Mouse (Mus musculus) c-Kit-positive CD71-positive TER-119-positive erythroid progenitor cells, embryonic 14.5 days (primary cell): ENCODE results near the gene 2810459M11Rik.
"Not testable (repeated sequence)": the region's sequence is repeated elsewhere in the genome, so short reads cannot be mapped to it uniquely, and the experiment has no call there.

Experiments
- DNase-seq: peaks from one replicate; pipeline ENCODE4 v3.0.0-alpha.2; 2013; ENCODE audit warnings: low spot score

The 2810459M11Rik gene

DNA sequence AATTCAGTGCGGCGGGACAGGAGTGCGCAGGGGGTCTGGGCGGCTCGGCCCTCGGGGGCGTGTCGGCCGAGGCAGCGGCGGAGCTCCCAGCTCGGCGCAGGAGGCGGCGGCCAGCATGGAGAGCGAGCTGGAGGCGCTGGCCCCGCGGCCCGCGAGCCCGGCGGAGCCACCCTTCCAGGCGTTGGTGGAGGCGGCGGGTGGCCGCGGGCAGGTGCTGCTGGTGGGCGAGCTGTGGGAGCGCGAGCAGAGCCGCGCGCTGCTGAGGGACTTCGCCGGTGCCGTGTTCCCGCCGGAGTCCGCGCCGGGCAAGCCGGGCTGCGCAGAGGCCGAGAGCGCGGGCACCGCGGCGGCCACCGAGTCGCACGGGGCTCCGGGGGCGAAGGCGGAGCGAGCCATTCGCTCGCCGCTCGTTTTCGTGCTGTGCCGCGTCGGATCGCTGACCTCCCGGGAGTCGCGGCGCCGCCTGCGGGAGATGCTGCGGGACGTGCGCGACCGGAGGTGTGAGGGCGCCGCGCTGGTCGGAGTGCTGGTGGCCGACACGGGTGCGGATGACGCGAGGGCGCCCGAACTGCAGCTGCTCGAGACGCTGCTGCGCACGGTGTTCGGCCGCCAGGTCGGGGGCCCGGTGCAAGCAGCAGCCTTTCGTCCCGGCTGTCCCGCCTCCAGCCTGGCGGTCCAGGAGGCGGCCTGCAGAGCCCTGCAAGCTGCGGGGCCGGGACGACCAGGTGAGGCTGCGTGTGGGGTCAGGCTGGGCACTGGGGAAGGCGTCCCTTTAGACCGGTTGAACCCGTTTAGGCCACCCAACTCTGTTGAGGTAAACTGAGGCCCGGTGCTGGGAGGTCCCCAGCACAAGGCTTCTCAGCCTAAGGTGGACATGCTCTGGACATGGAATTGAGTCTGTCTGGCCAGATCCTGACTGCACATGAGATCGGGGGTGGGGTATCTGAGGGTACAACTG is at the start of gene 2810459M11Rik:
Gene 2810459M11Rik (plus strand): TSS at position 16 of the 958 bp plus-strand sequence.
- DNase-seq, result no peak

DNA sequence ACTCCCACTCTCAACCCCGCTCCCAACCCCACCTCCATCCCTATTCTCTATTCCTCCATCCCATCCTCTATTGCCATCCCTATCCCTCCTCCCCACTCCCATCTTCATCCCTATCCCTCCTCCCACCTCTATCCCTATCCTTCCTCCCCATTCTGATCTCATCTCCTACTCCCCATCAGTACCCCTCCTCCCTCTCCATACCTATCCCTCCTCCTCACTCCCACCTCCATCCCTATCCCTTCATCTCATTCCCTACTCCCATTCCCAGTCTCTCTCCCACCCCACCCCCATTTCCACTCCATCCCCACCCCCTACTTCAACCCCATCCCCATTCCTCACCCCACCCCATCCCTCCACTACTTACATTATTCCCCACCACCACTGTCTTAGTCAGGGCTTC is 48.4 kb upstream of the 2810459M11Rik start:
- DNase-seq, result no peak

DNA sequence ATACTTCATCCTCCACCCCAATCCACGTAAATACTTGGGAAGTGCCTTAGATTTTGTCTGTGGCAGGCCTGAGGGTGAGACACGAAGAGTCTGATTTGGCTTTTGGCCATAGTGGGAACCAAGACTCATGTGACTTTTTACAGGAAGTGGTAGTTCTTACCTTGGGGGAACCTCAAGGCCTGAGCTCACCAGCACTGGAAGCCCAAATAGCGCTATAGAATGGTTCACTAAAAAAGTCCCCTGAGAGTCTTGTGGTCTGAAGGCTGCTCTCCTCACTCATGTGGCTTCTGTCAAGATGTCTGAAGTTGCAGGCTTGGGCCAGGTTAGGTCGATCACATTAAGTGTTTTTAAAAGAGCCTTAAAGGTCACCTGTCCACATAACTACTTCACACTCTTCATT is 47.7 kb upstream of the 2810459M11Rik start:
- DNase-seq, result no peak

DNA sequence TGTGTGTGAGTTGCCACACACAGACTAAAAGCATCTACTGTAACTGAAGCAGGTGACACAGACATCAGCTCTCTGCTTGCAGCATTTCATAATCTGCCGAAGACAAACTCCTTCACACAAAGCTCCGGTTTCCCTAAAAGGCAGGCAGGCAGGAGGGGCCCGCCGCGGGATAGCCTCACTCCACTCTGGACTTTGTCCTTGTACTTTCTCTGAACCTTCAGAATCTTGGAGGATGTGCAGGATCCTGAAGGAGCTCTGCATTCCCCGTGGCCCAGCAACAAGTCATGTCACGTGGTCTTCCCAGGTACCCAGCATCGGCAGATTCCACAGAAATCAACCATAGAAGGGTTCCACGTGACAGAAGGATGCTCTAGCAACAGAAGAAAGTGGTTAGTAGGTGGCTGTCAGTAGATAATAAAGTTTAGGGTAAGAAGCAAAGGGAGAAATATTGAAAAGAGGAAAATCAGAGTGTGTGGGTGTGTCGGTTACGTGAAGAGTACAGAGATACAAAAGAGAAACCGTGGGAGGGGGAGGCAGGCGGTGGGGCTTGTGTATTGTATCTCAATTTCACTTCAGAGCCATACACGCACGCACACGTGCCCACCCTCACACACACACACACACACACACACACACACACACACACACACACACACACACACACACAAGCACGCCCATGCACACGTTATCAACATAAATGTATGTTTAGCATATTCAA is 45.7 kb upstream of the 2810459M11Rik start:
- no peak for DNase-seq

DNA sequence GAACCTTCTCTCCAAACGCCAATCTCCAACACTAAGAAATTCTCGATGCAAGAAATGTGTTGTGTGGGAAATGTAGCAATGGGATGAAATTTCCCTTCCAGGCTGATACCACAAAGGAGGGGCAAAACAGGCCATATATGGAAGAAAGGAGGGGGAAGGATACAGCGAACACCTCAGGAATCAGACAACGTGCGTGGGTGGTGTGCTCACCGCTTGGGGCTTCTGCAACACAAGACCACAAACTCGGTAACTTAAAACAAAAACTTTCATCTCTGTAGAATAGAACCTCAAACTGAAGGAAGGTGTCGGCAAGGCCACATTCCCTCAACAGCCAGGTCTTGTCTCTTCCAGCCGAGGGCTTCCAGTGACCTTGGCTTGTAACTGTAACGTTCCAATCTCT is 40.1 kb upstream of the 2810459M11Rik start:
- DNase-seq, result no peak

GRCm38 (mm10) chr1:86006040-86006439 is 39.6 kb upstream of the 2810459M11Rik start:
- DNase-seq, result no peak

DNA sequence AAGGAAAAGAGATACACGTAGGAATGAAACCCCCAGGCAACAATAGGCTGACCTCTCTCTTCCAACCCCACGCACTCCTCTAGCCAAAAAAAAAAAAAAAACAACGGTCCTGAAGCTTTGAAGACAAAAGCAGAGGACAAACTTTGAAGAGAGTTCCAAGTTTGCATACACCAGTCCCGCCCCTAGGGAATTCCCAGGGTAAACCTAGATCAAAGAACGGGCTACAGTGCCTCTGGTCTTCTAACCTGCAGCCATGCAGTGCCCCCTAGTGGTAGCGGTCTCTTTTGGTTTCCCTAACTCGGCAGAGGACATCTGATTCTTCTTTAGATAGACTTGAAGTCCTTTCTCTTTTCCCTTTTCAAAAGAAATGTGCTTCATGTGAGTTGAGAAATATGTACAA is 37.9 kb upstream of the 2810459M11Rik start:
- DNase-seq, result peak; percentile 64

DNA sequence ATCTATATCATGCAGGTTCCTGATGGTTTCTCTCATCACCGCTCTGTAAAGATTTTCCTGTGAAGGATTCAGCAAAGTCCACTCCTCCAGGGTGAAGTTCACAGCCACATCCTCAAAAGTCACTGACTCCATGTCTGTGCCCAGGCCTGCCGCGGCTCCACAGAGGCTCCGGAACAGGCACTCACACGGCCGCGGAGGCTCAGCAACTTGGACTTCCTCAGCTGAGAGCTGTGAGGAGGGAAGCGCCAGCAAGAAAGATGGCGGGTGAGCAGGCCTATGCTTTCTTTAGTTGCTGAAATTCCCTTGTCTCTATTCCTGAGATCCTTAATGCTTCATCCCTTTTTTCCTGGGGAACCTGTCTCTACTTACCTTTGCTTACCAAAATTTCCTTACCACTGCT is 29.9 kb upstream of the 2810459M11Rik start:
- not testable (repeated sequence) for DNase-seq

DNA sequence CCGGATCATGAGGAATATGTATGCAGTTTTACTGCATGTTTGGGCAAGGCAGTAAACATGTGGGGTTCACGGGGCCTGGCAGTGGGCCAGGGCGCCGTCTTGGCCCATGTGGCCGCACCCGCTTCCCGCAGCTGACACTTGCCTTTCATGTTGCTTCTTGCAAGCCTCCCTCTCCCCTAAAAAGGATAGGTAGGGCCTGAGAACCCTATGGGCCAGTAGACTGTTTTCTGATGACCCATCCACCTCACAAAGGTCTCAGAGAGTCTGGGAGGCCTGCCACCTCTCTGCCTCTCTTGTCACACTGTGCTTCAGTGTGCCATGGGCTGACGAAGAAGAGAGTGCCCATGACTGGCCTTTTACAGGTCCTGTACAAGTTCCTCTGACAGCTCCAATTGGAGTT is 29.1 kb upstream of the 2810459M11Rik start, which contains the start of gene Spata3:
Gene Spata3 (plus strand): TSS at position 301 of the 400 bp plus-strand sequence.
- DNase-seq, result no peak

GRCm38 (mm10) chr1:86018235-86019055 is 27.2 kb upstream of the 2810459M11Rik start:
- DNase-seq, result no peak

DNA sequence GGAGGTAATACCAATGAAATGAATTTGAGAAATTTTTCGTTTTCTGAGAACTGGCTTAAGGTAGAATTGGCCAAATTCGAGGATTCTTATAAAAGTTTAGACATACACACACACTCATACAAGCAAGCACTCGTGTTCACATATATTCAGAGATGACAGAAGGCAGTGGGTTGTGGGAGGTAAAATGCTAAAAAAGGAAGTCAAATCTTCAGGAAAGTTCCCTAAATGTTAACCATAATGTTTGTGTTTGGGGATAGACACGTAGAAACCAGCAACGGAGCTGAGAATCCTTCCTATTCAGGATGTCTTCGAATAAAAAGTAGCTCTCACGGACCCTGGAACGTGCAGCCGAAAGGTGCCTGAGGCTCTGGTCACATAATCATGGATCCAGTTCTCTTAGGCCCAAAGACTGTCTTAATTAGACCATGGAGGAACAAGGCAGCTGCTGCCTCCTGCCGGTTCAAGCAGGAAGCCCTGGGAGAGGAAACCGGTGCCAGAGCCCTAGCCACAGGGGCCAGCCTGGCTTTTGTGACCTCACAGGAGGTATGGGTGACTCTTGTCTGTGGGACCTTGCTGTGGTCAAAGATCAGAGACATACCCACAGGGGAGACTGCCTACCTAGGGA is 24.2 kb upstream of the 2810459M11Rik start:
- DNase-seq, result no peak

- DNase-seq, result no peak
Measured at GRCm38 (mm10) chr1:86032273-86032987, 13.2 kb upstream of the 2810459M11Rik start.

DNA sequence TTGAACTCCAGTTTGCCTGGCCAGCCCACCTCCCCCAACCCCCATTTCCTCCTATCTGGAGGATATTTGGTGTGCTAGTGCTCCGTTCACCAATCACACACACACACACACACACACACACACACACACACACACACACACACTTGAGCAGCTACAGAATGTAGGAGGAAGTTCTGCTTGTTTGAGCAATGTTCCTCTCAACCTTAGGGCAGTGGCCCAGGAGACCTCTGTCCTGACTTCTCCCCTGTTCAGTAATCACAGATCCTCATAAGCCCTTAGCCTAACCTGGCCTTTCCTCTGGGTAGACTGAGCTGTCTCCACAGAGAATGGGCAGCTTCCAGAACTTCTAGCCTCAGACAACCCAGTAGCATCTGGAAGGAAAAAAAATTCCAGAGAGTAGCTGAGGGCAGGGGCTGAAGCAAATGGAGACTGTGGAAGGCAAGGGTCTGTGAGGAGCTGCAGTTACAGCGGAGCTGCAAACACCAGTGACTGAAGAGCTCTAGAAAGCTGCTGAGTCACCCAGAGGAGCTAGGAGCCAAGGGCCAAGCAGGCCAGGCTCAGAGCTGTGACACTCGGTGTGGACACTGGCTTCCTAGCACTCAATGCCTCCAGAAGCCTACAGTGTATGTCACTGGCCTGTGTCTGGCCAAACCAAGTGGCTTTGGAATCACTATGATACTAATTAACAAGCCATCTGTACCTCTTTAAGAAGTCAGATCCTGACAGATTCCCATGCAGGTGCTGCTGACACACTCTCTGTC is 7.3 kb upstream of the 2810459M11Rik start:
- no peak for DNase-seq

- no peak for DNase-seq
Measured at GRCm38 (mm10) chr1:86040131-86040530, 5.5 kb upstream of the 2810459M11Rik start.

- no peak for DNase-seq
Measured at GRCm38 (mm10) chr1:86040817-86041216, 4.8 kb upstream of the 2810459M11Rik start.

- DNase-seq, result no peak
Measured at GRCm38 (mm10) chr1:86045056-86045455, 607 bp upstream of the 2810459M11Rik start.

- no peak for DNase-seq
Measured at GRCm38 (mm10) chr1:86046833-86047563, 1.3 kb downstream of the 2810459M11Rik start.

- DNase-seq, result no peak
Measured at GRCm38 (mm10) chr1:86048231-86048630, 2.6 kb downstream of the 2810459M11Rik start.

GRCm38 (mm10) chr1:86048744-86049143 is 3.1 kb downstream of the 2810459M11Rik start:
- no peak for DNase-seq
